Mouse (Mus musculus) cerebellum, postnatal 10 days (tissue): Measurements from ENCODE around the gene Atp8a1.
A peak's percentile ranks its signal among the peaks of the same experiment; 100 is the strongest.
"Not testable (repeated sequence)": the region's sequence is repeated elsewhere in the genome, so short reads cannot be mapped to it uniquely, and the experiment has no call there.

Experiments used
- DNase-seq, 2 experiments: peaks; one replicate each; pipeline ENCODE4 v3.0.0; 2021; ENCODE audit warnings: mixed read lengths in 2 of 2

Atp8a1 gene

GRCm38 (mm10) chr5:67826278-67826677, 21.0 kb downstream of the Atp8a1 start:
- DNase-seq = no peak

GRCm38 (mm10) chr5:67824600-67824999, 22.6 kb downstream of the Atp8a1 start:
- DNase-seq = peak; percentile 71 to 73

GRCm38 (mm10) chr5:67823771-67824170, 23.5 kb downstream of the Atp8a1 start:
- no peak for DNase-seq

- DNase-seq = no peak
Measured at GRCm38 (mm10) chr5:67822619-67823018, 24.6 kb downstream of the Atp8a1 start.

- peak in 1 of 2 experiments; percentile 39 for DNase-seq
Measured at GRCm38 (mm10) chr5:67821987-67822401, 25.2 kb downstream of the Atp8a1 start.

- DNase-seq = no peak
Measured at GRCm38 (mm10) chr5:67821185-67821584, 26.0 kb downstream of the Atp8a1 start.

- DNase-seq = peak; percentile 65 to 75
Measured at GRCm38 (mm10) chr5:67819451-67819850, 27.8 kb downstream of the Atp8a1 start.

- DNase-seq = peak; percentile 45
Measured at GRCm38 (mm10) chr5:67815572-67816325, 31.5 kb downstream of the Atp8a1 start.

GRCm38 (mm10) chr5:67815060-67815459, 32.2 kb downstream of the Atp8a1 start:
- not testable (repeated sequence) for DNase-seq

- DNase-seq = no peak
Measured at GRCm38 (mm10) chr5:67814437-67814965, 32.7 kb downstream of the Atp8a1 start.

- DNase-seq = no peak
Measured at GRCm38 (mm10) chr5:67813334-67813733, 33.9 kb downstream of the Atp8a1 start.

- peak; percentile 77 to 78 for DNase-seq
Measured at GRCm38 (mm10) chr5:67802174-67803030, 44.8 kb downstream of the Atp8a1 start.

GRCm38 (mm10) chr5:67800801-67801200, 46.4 kb downstream of the Atp8a1 start:
- DNase-seq = peak in 1 of 2 experiments; percentile 23

- DNase-seq = no peak
Measured at GRCm38 (mm10) chr5:67799785-67800184, 47.4 kb downstream of the Atp8a1 start.

- peak; percentile 57 to 62 for DNase-seq
Measured at GRCm38 (mm10) chr5:67798348-67798747, 48.9 kb downstream of the Atp8a1 start.

GRCm38 (mm10) chr5:67797006-67797958, 50.0 kb downstream of the Atp8a1 start:
- DNase-seq = peak in 1 of 2 experiments; percentile 60

GRCm38 (mm10) chr5:67794129-67794800, 53.0 kb downstream of the Atp8a1 start:
- DNase-seq = peak in 1 of 2 experiments; percentile 23

GRCm38 (mm10) chr5:67782775-67783174, 64.5 kb downstream of the Atp8a1 start:
- DNase-seq = no peak

- peak; percentile 65 to 67 for DNase-seq
Measured at GRCm38 (mm10) chr5:67778026-67778425, 69.2 kb downstream of the Atp8a1 start.

GRCm38 (mm10) chr5:67774186-67774585, 73.0 kb downstream of the Atp8a1 start:
- DNase-seq = no peak

GRCm38 (mm10) chr5:67768708-67769107, 78.5 kb downstream of the Atp8a1 start:
- no peak for DNase-seq

- DNase-seq = no peak
Measured at GRCm38 (mm10) chr5:67764798-67765197, 82.4 kb downstream of the Atp8a1 start.
